Mouse (Mus musculus): Measurements from ENCODE around the gene Slc6a13. TPM values are rescaled to one million over a fixed set of nuclear protein-coding genes. Genes with fewer than 3 reads are reported as not detected.

Slc6a13 gene
- total RNA-seq, 2 experiments from 2014 or later, result 26.2 to 32.4 TPM

GRCm38 (mm10) chr6:121371197-121371980, 71.4 kb downstream of the Slc6a13 start:
- peak in 1 of 2 experiments; percentile 35 for DNase-seq (ENCODE audit: low spot score in 2 of 2)

GRCm38 (mm10) chr6:121376159-121376558, 76.1 kb downstream of the Slc6a13 start:
- DNase-seq (ENCODE audit: low spot score in 2 of 2), result no peak

DNA sequence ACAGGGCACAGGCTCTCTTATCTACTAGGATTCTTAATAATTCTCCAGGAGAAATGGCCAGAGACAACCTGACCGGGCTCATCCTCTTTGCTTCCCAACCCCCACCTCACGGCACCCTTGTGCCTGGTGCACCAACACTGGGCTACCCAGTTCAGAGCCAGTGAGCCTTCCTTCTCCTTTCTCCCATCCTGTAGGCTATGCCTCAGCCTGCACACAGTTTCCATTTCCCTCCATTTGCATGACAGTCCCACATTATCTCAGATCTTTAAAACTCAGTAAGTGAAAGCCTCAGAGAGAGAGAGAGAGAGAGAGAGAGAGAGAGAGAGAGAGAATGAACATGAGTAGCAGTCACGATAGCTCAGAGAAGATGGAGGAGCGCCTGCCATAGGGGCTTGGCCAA, 78.2 kb downstream of the Slc6a13 start:
- no peak for DNase-seq (ENCODE audit: low spot score in 2 of 2)

GRCm38 (mm10) chr6:121380576-121380975, 80.5 kb downstream of the Slc6a13 start:
- no peak for DNase-seq (ENCODE audit: low spot score in 2 of 2)

DNA sequence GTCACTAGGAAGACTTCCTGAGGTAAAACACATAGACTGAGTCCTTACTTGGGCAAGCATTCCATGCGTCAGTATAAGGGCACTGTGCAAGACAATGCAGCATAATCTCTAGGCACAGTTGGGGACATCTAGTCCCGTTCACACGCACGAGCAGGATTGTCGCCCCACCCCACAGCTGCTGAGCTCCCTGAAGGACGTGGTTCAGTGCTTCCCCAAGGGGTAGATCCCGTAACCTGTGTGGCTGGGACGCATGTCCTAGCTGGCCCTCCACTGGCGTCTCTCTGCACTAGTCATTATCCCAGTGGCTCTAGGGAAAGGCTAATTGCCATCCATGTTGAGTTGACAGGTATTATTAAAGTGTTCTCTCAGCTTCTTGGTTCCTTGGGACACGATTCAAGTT, 82.0 kb downstream of the Slc6a13 start:
- no peak for DNase-seq (ENCODE audit: low spot score in 2 of 2)

GRCm38 (mm10) chr6:121385397-121385796, 85.4 kb downstream of the Slc6a13 start:
- no peak for DNase-seq (ENCODE audit: low spot score in 2 of 2)

Small RNAs within 50 kb of the gene (microRNA-seq; reads per million reads assigned to microRNA genes)
- 0 reads per million in 2 experiments for gene Gm24855

Other genes starting within 250 kb of the Slc6a13 start
- gene Mical3, start 169.2 kb upstream of the Slc6a13 start, total RNA-seq (2021), result 100 to 1,000 TPM; 108 to 119 TPM
- gene Pex26, start 116.6 kb upstream of the Slc6a13 start, total RNA-seq (2021), result 10 to 100 TPM; 14.4 to 16.4 TPM
- 10 to 100 TPM; 12.3 to 12.7 TPM for gene Tuba8, start 89.5 kb upstream of the Slc6a13 start, total RNA-seq (2021)
- gene Usp18, start 54.3 kb upstream of the Slc6a13 start, total RNA-seq (2021), result under 1 TPM in 1 of 2 experiments, not detected in 1; 0.80 TPM
- gene Slc6a12, start 42.8 kb downstream of the Slc6a13 start, total RNA-seq (2021), result 1 to 10 TPM in 1 of 2 experiments, under 1 TPM in 1; 1.00 to 1.2 TPM
- 100 to 1,000 TPM; 108 to 115 TPM for gene Iqsec3, start 173.5 kb downstream of the Slc6a13 start, total RNA-seq (2021)